Mouse (Mus musculus): ENCODE data around the gene Tomm22. TPM values are rescaled to one million over a fixed set of nuclear protein-coding genes. Genes with fewer than 3 reads are reported as not detected.

Gene Tomm22
- total RNA-seq, 2 experiments from 2014 or later = 101 to 108 TPM

Other genes with a start within 250 kb of the Tomm22 start
- gene Csnk1e, start 215.3 kb upstream of the Tomm22 start, total RNA-seq (2021) = 100 to 1,000 TPM; 111 to 120 TPM
- gene Kcnj4, start 165.6 kb upstream of the Tomm22 start, total RNA-seq (2021) = 10 to 100 TPM; 69.5 to 75.8 TPM
- gene Kdelr3, start 154.4 kb upstream of the Tomm22 start, total RNA-seq (2021) = under 1 TPM in 1 of 2 experiments, not detected in 1; 0.32 TPM
- 100 to 1,000 TPM; 311 to 331 TPM for gene Ddx17, start 124.1 kb upstream of the Tomm22 start, total RNA-seq (2021)
- 1 to 10 TPM; 1.1 to 2.2 TPM for gene Dmc1, start 65.8 kb upstream of the Tomm22 start, total RNA-seq (2021)
- gene Fam227a, start 11.9 kb upstream of the Tomm22 start, total RNA-seq (2021) = 10 to 100 TPM in 1 of 2 experiments, 1 to 10 TPM in 1; 9.7 to 16.0 TPM
- 10 to 100 TPM; 43.2 to 44.3 TPM for gene Cby1, start 11.7 kb upstream of the Tomm22 start, total RNA-seq (2021)
- gene Josd1, start 17.1 kb downstream of the Tomm22 start, total RNA-seq (2021) = 10 to 100 TPM; 48.4 to 50.1 TPM
- gene Gtpbp1, start 20.0 kb downstream of the Tomm22 start, total RNA-seq (2021) = 10 to 100 TPM; 48.6 to 51.6 TPM
- gene Sun2, start 71.7 kb downstream of the Tomm22 start, total RNA-seq (2021) = 10 to 100 TPM; 25.3 to 31.9 TPM
- gene Dnal4, start 107.0 kb downstream of the Tomm22 start, total RNA-seq (2021) = 10 to 100 TPM; 52.4 to 53.3 TPM
- gene Nptxr, start 133.9 kb downstream of the Tomm22 start, total RNA-seq (2021) = 100 to 1,000 TPM; 729 to 800 TPM
- 10 to 100 TPM in 1 of 2 experiments, 1 to 10 TPM in 1; 5.8 to 10.8 TPM for gene Npcd, start 163.4 kb downstream of the Tomm22 start, total RNA-seq (2021)
- 100 to 1,000 TPM; 335 to 366 TPM for gene Cbx6, start 163.8 kb downstream of the Tomm22 start, total RNA-seq (2021)
- 1 to 10 TPM; 3.9 to 6.7 TPM for gene Apobec3, start 220.8 kb downstream of the Tomm22 start, total RNA-seq (2021)

All from layer of hippocampus, postnatal 36 days (tissue).